Mouse (Mus musculus) cerebellum, adult 9-10 months (tissue): ENCODE data around the gene Kcnn3.

Experiments
- DNase-seq: peaks from one replicate; pipeline ENCODE4 v3.0.0; 2022

The Kcnn3 gene

GRCm38 (mm10) chr3:89520618-89521502, 896 bp downstream of the Kcnn3 start:
- no peak for DNase-seq

- DNase-seq, result no peak
Observed at GRCm38 (mm10) chr3:89521503-89521854, 1.5 kb downstream of the Kcnn3 start.

GRCm38 (mm10) chr3:89522450-89523128, 2.6 kb downstream of the Kcnn3 start:
- no peak for DNase-seq

GRCm38 (mm10) chr3:89526298-89527090, 6.5 kb downstream of the Kcnn3 start:
- no peak for DNase-seq

GRCm38 (mm10) chr3:89529796-89530195, 9.8 kb downstream of the Kcnn3 start:
- DNase-seq, result no peak

- peak; percentile 82 for DNase-seq
Observed at GRCm38 (mm10) chr3:89534566-89535097, 14.7 kb downstream of the Kcnn3 start.

- no peak for DNase-seq
Observed at GRCm38 (mm10) chr3:89535147-89535546, 15.2 kb downstream of the Kcnn3 start.

- DNase-seq, result no peak
Observed at GRCm38 (mm10) chr3:89539036-89539739, 19.2 kb downstream of the Kcnn3 start.

- no peak for DNase-seq
Observed at GRCm38 (mm10) chr3:89539740-89540370, 19.9 kb downstream of the Kcnn3 start.

- DNase-seq, result no peak
Observed at GRCm38 (mm10) chr3:89540371-89540743, 20.4 kb downstream of the Kcnn3 start.

GRCm38 (mm10) chr3:89546951-89547350, 27.0 kb downstream of the Kcnn3 start:
- no peak for DNase-seq

- no peak for DNase-seq
Observed at GRCm38 (mm10) chr3:89548805-89549204, 28.8 kb downstream of the Kcnn3 start.

- no peak for DNase-seq
Observed at GRCm38 (mm10) chr3:89549488-89549887, 29.5 kb downstream of the Kcnn3 start.

- DNase-seq, result peak; percentile 96
Observed at GRCm38 (mm10) chr3:89551880-89552279, 31.9 kb downstream of the Kcnn3 start.

- DNase-seq, result no peak
Observed at GRCm38 (mm10) chr3:89553432-89553831, 33.5 kb downstream of the Kcnn3 start.

- DNase-seq, result no peak
Observed at GRCm38 (mm10) chr3:89553946-89554345, 34.0 kb downstream of the Kcnn3 start.

- no peak for DNase-seq
Observed at GRCm38 (mm10) chr3:89554587-89554986, 34.6 kb downstream of the Kcnn3 start.

- no peak for DNase-seq
Observed at GRCm38 (mm10) chr3:89557811-89558210, 37.8 kb downstream of the Kcnn3 start.

GRCm38 (mm10) chr3:89558972-89559910, 39.3 kb downstream of the Kcnn3 start:
- no peak for DNase-seq

- peak; percentile 26 for DNase-seq
Observed at GRCm38 (mm10) chr3:89561386-89561785, 41.4 kb downstream of the Kcnn3 start.

- no peak for DNase-seq
Observed at GRCm38 (mm10) chr3:89565371-89565770, 45.4 kb downstream of the Kcnn3 start.
